Mouse (Mus musculus): ENCODE measurements around the gene Fgf11. TPM values are rescaled to one million over a fixed set of nuclear protein-coding genes. Genes with fewer than 3 reads are reported as not detected.

The Fgf11 gene
- polyA plus RNA-seq (2012; rRNA removed) = 2.8 and 4.4 TPM in 2 replicates

- no peak for DNase-seq (ENCODE audit: low read depth, low spot score)
- 3% methylated on average over 33 of the region's 33 CpGs for WGBS
These were observed at the start of gene Fgf11 for GRCm38 (mm10) chr11:69801379-69801977. Gene Fgf11, minus strand, starts transcription at chr11:69801857.

GRCm38 (mm10) chr11:69850754-69851153 is 49.1 kb upstream of the Fgf11 start:
- DNase-seq (ENCODE audit: low read depth, low spot score) = no peak
- WGBS = 71% methylated on average over 8 of the region's 8 CpGs

- 87% methylated on average over 15 of the region's 15 CpGs for WGBS
These were observed 48.2 kb upstream of the Fgf11 start for GRCm38 (mm10) chr11:69849884-69850283.

GRCm38 (mm10) chr11:69849128-69849527 is 47.5 kb upstream of the Fgf11 start:
- DNase-seq (ENCODE audit: low read depth, low spot score) = no peak
- 70% methylated on average over 9 of the region's 9 CpGs for WGBS

More at GRCm38 (mm10) chr11:69849884-69850283, 48.2 kb upstream of the Fgf11 start:
- DNase-seq (ENCODE audit: low read depth, low spot score) = no peak

- no peak for DNase-seq (ENCODE audit: low read depth, low spot score)
These were observed 46.4 kb upstream of the Fgf11 start for GRCm38 (mm10) chr11:69848021-69848420.

GRCm38 (mm10) chr11:69846738-69847688 is 45.4 kb upstream of the Fgf11 start:
- DNase-seq (ENCODE audit: low read depth, low spot score) = no peak
- WGBS = 8% methylated on average over 37 of the region's 37 CpGs

More at GRCm38 (mm10) chr11:69848021-69848420, 46.4 kb upstream of the Fgf11 start:
- WGBS = 91% methylated on average over 6 of the region's 6 CpGs

- DNase-seq (ENCODE audit: low read depth, low spot score) = peak; percentile 86
- under 1% methylated on average over 38 of the region's 38 CpGs for WGBS
These were observed 44.6 kb upstream of the Fgf11 start, which contains the start of gene Plscr3 for GRCm38 (mm10) chr11:69846198-69846680. Gene Plscr3, plus strand, starts transcription at chr11:69846376.

- DNase-seq (ENCODE audit: low read depth, low spot score) = no peak
- WGBS = under 1% methylated on average over 7 of the region's 7 CpGs
These were observed 37.1 kb upstream of the Fgf11 start for GRCm38 (mm10) chr11:69838714-69839104.

GRCm38 (mm10) chr11:69837952-69838713 is 36.5 kb upstream of the Fgf11 start, which contains the start of gene Tmem256:
Gene Tmem256, plus strand, starts transcription at chr11:69838514.
- DNase-seq (ENCODE audit: low read depth, low spot score) = peak; percentile 91
- WGBS = under 1% methylated on average over 34 of the region's 34 CpGs

GRCm38 (mm10) chr11:69837604-69837951 is 35.9 kb upstream of the Fgf11 start, which contains the start of gene Nlgn2:
Gene Nlgn2, minus strand, starts transcription at chr11:69837784.
- WGBS = under 1% methylated on average over 32 of the region's 32 CpGs
- no peak for DNase-seq (ENCODE audit: low read depth, low spot score)

GRCm38 (mm10) chr11:69836703-69837576 is 35.3 kb upstream of the Fgf11 start:
- DNase-seq (ENCODE audit: low read depth, low spot score) = no peak
- WGBS = 5% methylated on average over 50 of the region's 52 CpGs

GRCm38 (mm10) chr11:69835966-69836335 is 34.3 kb upstream of the Fgf11 start:
- DNase-seq (ENCODE audit: low read depth, low spot score) = no peak
- 22% methylated on average over 4 of the region's 4 CpGs for WGBS

- no peak for DNase-seq (ENCODE audit: low read depth, low spot score)
- WGBS = 74% methylated on average over 9 of the region's 9 CpGs
These were observed 33.8 kb upstream of the Fgf11 start for GRCm38 (mm10) chr11:69835326-69835965.

- 19% methylated on average over 46 of the region's 48 CpGs for WGBS
These were observed 32.4 kb upstream of the Fgf11 start for GRCm38 (mm10) chr11:69834001-69834549.

GRCm38 (mm10) chr11:69833554-69833953 is 31.9 kb upstream of the Fgf11 start:
- no peak for DNase-seq (ENCODE audit: low read depth, low spot score)
- WGBS = 70% methylated on average over 8 of the region's 8 CpGs

More at GRCm38 (mm10) chr11:69834001-69834549, 32.4 kb upstream of the Fgf11 start:
- DNase-seq (ENCODE audit: low read depth, low spot score) = no peak

GRCm38 (mm10) chr11:69828832-69829231 is 27.2 kb upstream of the Fgf11 start:
- DNase-seq (ENCODE audit: low read depth, low spot score) = no peak
- WGBS = 77% methylated on average over 5 of the region's 5 CpGs

- DNase-seq (ENCODE audit: low read depth, low spot score) = no peak
- WGBS = 63% methylated on average over 2 of the region's 2 CpGs
These were observed 21.8 kb upstream of the Fgf11 start for GRCm38 (mm10) chr11:69823456-69823855.

GRCm38 (mm10) chr11:69822080-69822479 is 20.4 kb upstream of the Fgf11 start, which contains the start of gene Spem1:
Gene Spem1, minus strand, starts transcription at chr11:69822180.
- 82% methylated on average over 3 of the region's 3 CpGs for WGBS
- DNase-seq (ENCODE audit: low read depth, low spot score) = no peak
